Comparison of ENCODE assay signal across 8 mouse cellular contexts in genomic region chr2:75137983-75138745, GRCm38 (mm10).
A peak's percentile ranks its signal among the peaks of the same experiment; 100 is the strongest.
DNase-seq lines count a peak whose midpoint lies in the region; ATAC-seq lines count a peak whose summit lies in the region.

No protein-coding gene starts in this region.

- H3K27me3 ChIP-seq in embryonic facial prominence, embryonic 10.5 days (replicated peaks; ENCODE audit: low read depth, poor library complexity, severe bottlenecking): peaks cover 99% of the 10 kb centered on the region
- H3K27me3 ChIP-seq in limb, embryonic 15.5 days: peaks cover 87% of the 10 kb centered on the region
- H3K27me3 ChIP-seq in midbrain, embryonic 16.5 days (ENCODE audit: control insufficient read depth, insufficient read depth, low read depth, low read length): peaks cover 45% of the 10 kb centered on the region

- peak overlapping the region; percentile 56 for H3K4me3 ChIP-seq in embryonic facial prominence, embryonic 10.5 days
- H3K4me3 ChIP-seq in limb, embryonic 15.5 days: peak overlapping the region; percentile 34
- H3K4me3 ChIP-seq in midbrain, embryonic 16.5 days (ENCODE audit: low read depth, low read length): peak overlapping the region; percentile 42

- no peaks in the 10 kb centered on the region for H3K9me3 ChIP-seq in embryonic facial prominence, embryonic 10.5 days
- no peaks in the 10 kb centered on the region for H3K9me3 ChIP-seq in limb, embryonic 15.5 days
- no peaks in the 10 kb centered on the region for H3K9me3 ChIP-seq in midbrain, embryonic 16.5 days (replicated peaks; ENCODE audit: control insufficient read depth, low read length, poor library complexity, severe bottlenecking)

- ATAC-seq in limb, embryonic 15.5 days (ENCODE audit: insufficient number of reproducible peaks, low FRiP score, low TSS enrichment, low read depth): peak; percentile 40; the same call in 1 of the 2 replicates
- 0 out of 2 replicates have a peak, but pooled peaks have one; percentile 58 for ATAC-seq in midbrain, embryonic 16.5 days

- peaks cover 20% of the 10 kb centered on the region for H3K4me1 ChIP-seq in embryonic facial prominence, embryonic 10.5 days
- peaks cover 15% of the 10 kb centered on the region for H3K4me1 ChIP-seq in limb, embryonic 15.5 days
- H3K4me1 ChIP-seq in midbrain, embryonic 16.5 days (ENCODE audit: control insufficient read depth, insufficient read depth, low read length): peaks cover 8% of the 10 kb centered on the region

- H3K4me2 ChIP-seq in limb, embryonic 15.5 days: peak overlapping the region; percentile 59
- H3K4me2 ChIP-seq in midbrain, embryonic 16.5 days (ENCODE audit: low read length): peak overlapping the region; percentile 88

- no peak overlapping the region for H3K9ac ChIP-seq in limb, embryonic 15.5 days
- peak overlapping the region; percentile 53; the same call in 1 of the 2 replicates for H3K9ac ChIP-seq in midbrain, embryonic 16.5 days (ENCODE audit: low read depth, low read length)

- 4% methylated on average over 29 of the region's 29 CpGs for WGBS in embryonic facial prominence, embryonic 10.5 days
- WGBS in limb, embryonic 15.5 days: 2% methylated on average over 29 of the region's 29 CpGs
- WGBS in midbrain, embryonic 16.5 days: 3% methylated on average over 29 of the region's 29 CpGs

- DNase-seq in ovary, postnatal 10 days (ENCODE audit: low spot score): peak; percentile 75
- no peak for DNase-seq in ovary, adult 18-20 months (ENCODE audit: low spot score)
- peak; percentile 83 for DNase-seq in embryonic facial prominence, embryonic 10.5 days (ENCODE audit: low spot score)
- DNase-seq in heart, adult 9 months (ENCODE audit: low spot score in 2 of 2): peak; percentile 44 to 56
- DNase-seq in kidney, adult 8-10 months: peak; percentile 41 to 64
- peak; percentile 50 for DNase-seq in testis, postnatal 14 days (ENCODE audit: low spot score)

- H3K36me3 ChIP-seq in embryonic facial prominence, embryonic 10.5 days (replicated peaks): no peaks in the 10 kb centered on the region
- no peaks in the 10 kb centered on the region for H3K36me3 ChIP-seq in limb, embryonic 15.5 days
- H3K36me3 ChIP-seq in midbrain, embryonic 16.5 days (ENCODE audit: control insufficient read depth, insufficient read depth, low read length): no peaks in the 10 kb centered on the region

- 0 out of 2 replicates have a peak overlapping the region, but pooled peaks have one; percentile 16 for H3K27ac ChIP-seq in embryonic facial prominence, embryonic 10.5 days (replicated peaks)
- H3K27ac ChIP-seq in limb, embryonic 15.5 days: no peak overlapping the region
- H3K27ac ChIP-seq in midbrain, embryonic 16.5 days (ENCODE audit: low read length): no peak overlapping the region
